Mouse (Mus musculus) neural tube, embryonic 14.5 days (tissue): ENCODE measurements at regions not wholly inside any gene's neighbourhood (a gene's known extent, or its start where the extent isn't known, plus 50 kb on each side); places are given as distances from the start of the nearest gene placed in this dataset.

Experiments
- ATAC-seq: fragments of 200-750 bp; cut with Nextera tagmentation; 2 replicates; pipeline ENCODE4 v1.8.0; 2017; ENCODE audit warnings: low read depth, mild to moderate bottlenecking, moderate TSS enrichment, moderate library complexity
- H3K27ac ChIP-seq: fragments of 300-500 bp; sonication (generic); 2 replicates; pipeline ENCODE4 v1.5.1; 2014; ENCODE audit warnings: low read depth, mild to moderate bottlenecking, control low read depth, low read length, moderate library complexity, mixed read lengths
- H3K27me3 ChIP-seq: fragments of 300-500 bp; sonication (generic); 2 replicates; pipeline ENCODE4 v1.6.1; 2014; ENCODE audit warnings: low read length; ENCODE audit not compliant: control insufficient read depth, insufficient read depth
- H3K36me3 ChIP-seq: fragments of 300-500 bp; sonication (generic); 2 replicates; pipeline ENCODE4 v1.6.1; 2014; ENCODE audit warnings: low read length, mixed read lengths; ENCODE audit not compliant: control insufficient read depth, insufficient read depth
- H3K4me1 ChIP-seq: fragments of 300-500 bp; sonication (generic); 2 replicates; pipeline ENCODE4 v1.6.1; 2014; ENCODE audit warnings: low read length; ENCODE audit not compliant: control insufficient read depth, insufficient read depth
- H3K4me2 ChIP-seq: fragments of 300-500 bp; sonication (generic); 2 replicates; pipeline ENCODE4 v1.6.1; 2014; ENCODE audit warnings: mild to moderate bottlenecking, low read depth, low read length, control low read depth
- H3K4me3 ChIP-seq: fragments of 300-500 bp; sonication (generic); 2 replicates; pipeline ENCODE4 v1.5.1; 2014; ENCODE audit warnings: low read depth, low read length, control low read depth, mixed read lengths
- H3K9ac ChIP-seq: fragments of 300-500 bp; sonication (generic); replicated peaks from 2 replicates; pipeline ENCODE4 v1.6.1; 2014; ENCODE audit warnings: low read depth, mild to moderate bottlenecking, control low read depth, low read length, mixed read lengths
- H3K9me3 ChIP-seq: fragments of 300-500 bp; sonication (generic); 2 replicates; pipeline ENCODE4 v1.6.1; 2016; ENCODE audit warnings: low read length; ENCODE audit not compliant: control insufficient read depth
- WGBS: fragments of 180-500 bp; shearing (Covaris S2); extraction: QIAGEN DNeasy Blood & Tissue Kit; methylation state at CpG from one replicate; pipeline ENCODE4 v1.1.7; 2014; 5-methylcytosine and 5-hydroxymethylcytosine counted together

DNA sequence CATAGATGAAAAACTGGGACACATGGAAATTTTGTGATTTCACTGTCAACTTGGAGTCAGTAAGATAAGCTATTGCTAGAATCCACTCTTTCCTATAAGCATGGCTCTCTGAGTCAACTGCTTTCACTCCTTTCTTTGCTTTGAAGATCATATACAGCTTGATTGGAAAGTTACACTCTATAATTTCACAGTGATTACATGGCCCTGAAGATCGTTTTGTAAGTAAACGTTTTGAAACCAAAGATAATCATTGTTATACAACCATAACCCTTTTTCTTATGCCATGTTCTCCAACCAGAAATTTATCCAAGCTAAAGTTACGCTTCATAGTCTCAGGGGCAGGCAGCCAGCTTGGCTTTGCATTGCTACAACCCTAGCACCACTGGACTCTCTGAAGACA lies 322.1 kb upstream of the N6amt1 start:
- 86% methylated on average over 3 of the region's 3 CpGs for WGBS
- H3K4me1 ChIP-seq, result no peaks in the 10 kb centered on the region
- no peak for ATAC-seq

DNA sequence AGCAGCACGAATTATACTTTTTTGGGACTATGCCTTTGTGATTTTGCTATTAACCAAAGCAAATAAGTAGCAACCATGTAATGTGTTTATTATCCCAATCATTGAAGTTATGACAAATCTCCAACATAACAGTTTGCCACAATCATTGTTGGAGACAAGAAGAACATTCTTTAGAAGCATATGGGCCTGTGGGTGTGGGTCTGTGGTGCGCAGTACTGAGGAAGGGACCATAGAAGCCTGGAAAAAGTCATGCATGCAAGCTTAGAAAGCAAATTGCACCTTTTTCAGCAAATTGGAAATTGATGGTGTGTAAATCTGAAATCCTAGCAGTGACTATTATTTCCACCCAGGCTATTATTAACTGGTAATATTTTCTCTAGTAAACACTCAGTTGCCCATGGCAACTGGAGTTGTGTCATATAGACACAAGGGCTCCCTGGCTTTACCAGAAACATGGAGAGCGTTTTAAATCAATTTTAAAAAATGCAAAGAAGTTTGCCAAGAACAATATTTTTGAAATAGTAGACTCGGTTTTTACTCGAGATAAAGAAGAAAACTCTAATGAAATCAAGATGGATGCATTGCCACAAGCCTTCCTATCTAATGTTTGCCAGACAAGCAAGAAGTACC lies 325.4 kb upstream of the N6amt1 start:
- Histone ChIP-seq H3K9me3 (no peaks in the 10 kb centered on the region), H3K9ac (no peak overlapping the region), H3K4me2 (no peak overlapping the region), H3K36me3 (no peaks in the 10 kb centered on the region), H3K4me1 (no peaks in the 10 kb centered on the region), H3K27me3 (no peaks in the 10 kb centered on the region), H3K27ac (no peak overlapping the region), H3K4me3 (no peak overlapping the region)
- WGBS, result 81% methylated on average over 5 of the region's 5 CpGs
- no peak for ATAC-seq

More for the DNA sequence above, 322.1 kb upstream of the N6amt1 start:
- H3K4me2 ChIP-seq, result no peak overlapping the region
- no peak overlapping the region for H3K27ac ChIP-seq
- no peaks in the 10 kb centered on the region for H3K9me3 ChIP-seq
- no peak overlapping the region for H3K4me3 ChIP-seq
- no peak overlapping the region for H3K9ac ChIP-seq
- no peaks in the 10 kb centered on the region for H3K36me3 ChIP-seq
- H3K27me3 ChIP-seq, result no peaks in the 10 kb centered on the region

DNA sequence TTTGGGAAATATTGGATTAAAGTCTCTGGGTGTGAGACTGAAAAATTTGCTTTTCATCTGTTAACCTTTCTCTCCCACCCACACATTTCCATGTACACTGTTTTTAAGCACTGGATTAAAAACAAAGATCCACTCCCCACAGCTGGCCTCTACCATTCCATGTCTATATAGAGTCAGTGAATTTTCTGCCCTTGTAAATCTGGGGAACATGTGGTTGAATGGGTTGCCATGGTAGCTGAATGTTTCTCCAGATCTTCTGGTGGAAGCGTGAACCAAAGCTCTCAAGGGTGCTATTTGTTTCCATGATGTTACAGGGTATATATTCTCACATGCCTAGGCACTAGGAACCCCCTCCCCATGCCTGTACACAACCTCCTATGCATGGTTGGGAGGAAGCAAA lies 326.4 kb upstream of the N6amt1 start:
- H3K4me2 ChIP-seq, result no peak overlapping the region
- WGBS, result 67% methylated on average over 1 of the region's 1 CpGs
- no peaks in the 10 kb centered on the region for H3K4me1 ChIP-seq
- H3K27ac ChIP-seq, result no peak overlapping the region
- no peaks in the 10 kb centered on the region for H3K27me3 ChIP-seq
- H3K36me3 ChIP-seq, result no peaks in the 10 kb centered on the region
- ATAC-seq, result no peak
- no peak overlapping the region for H3K4me3 ChIP-seq
- H3K9me3 ChIP-seq, result no peaks in the 10 kb centered on the region
- H3K9ac ChIP-seq, result no peak overlapping the region

DNA sequence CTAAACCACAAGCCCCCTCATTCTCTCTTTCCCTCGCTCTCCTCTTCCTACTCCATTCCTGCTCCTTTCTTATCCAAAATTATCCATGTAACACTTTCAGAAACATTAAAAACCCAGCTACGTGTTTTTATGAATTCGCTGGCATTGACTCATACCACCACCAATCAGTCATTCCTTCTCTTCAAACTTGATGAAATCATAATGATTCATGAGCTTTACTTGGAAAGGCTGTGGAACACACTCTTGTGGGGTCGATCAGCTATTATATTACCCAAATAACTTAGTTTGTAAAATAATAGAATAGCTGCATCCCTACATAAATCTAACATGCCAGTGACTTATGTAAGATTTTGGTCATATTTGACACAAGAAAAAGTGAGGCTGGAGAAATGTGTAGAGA lies 331.9 kb upstream of the N6amt1 start:
- Histone ChIP-seq H3K9ac (no peak overlapping the region), H3K27me3 (no peaks in the 10 kb centered on the region), H3K27ac (no peak overlapping the region), H3K9me3 (no peaks in the 10 kb centered on the region), H3K4me2 (no peak overlapping the region), H3K4me1 (no peaks in the 10 kb centered on the region), H3K4me3 (no peak overlapping the region), H3K36me3 (no peaks in the 10 kb centered on the region)
- WGBS, result 95% methylated on average over 4 of the region's 4 CpGs
- no peak for ATAC-seq

DNA sequence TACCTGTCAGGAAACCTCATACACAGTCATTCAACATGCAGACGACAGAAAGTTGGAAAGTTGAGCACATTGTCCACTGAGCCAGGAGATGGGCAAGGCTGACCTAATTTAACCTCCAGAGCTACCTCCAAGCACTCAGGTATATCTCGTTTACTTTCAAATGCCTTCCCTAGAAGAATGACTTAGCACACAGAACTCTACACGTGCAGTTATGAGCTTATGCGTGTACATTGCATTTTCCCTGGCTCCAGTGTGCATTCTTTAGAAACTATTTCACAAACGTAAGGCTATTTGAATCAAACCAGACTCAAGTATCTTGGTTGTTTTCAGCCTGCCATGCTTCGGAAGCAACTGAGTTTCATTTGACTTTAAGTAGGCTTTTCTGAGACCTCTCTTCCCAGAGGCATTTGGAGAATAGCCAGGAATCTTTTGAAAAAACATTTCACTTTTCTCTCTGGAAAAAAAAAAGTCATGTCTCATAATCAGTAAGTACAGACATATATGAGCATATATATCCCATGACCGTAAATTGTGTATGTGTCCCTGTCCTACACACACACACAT lies 336.8 kb upstream of the N6amt1 start:
- Histone ChIP-seq H3K4me3 (no peak overlapping the region), H3K4me1 (no peaks in the 10 kb centered on the region), H3K9me3 (no peaks in the 10 kb centered on the region), H3K4me2 (no peak overlapping the region), H3K9ac (no peak overlapping the region), H3K27ac (no peak overlapping the region), H3K36me3 (no peaks in the 10 kb centered on the region), H3K27me3 (no peaks in the 10 kb centered on the region)
- no peak for ATAC-seq
- WGBS, result 87% methylated on average over 7 of the region's 7 CpGs

DNA sequence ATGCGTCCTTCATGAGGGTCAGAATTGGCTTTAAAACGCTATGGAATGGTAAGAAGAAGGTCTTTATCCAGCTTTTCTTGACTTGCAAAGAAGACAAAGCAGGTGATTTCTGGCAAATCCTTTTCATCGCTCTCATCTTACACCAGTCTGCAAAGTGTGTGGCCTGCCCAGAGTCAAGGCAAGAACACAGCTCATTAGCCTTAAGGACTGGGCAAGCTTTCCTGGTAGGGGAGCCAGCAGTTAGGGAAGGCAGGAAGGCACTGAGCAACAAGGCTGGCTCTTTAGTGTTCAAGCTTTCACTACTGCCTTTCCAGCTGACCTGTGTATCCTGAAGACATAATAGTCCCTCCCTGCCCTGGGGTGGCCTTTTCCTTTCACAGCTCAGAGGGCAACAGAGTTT lies 352.4 kb upstream of the N6amt1 start:
- Histone ChIP-seq H3K9me3 (no peaks in the 10 kb centered on the region), H3K27ac (no peak overlapping the region), H3K4me2 (no peak overlapping the region), H3K4me3 (no peak overlapping the region), H3K9ac (no peak overlapping the region), H3K4me1 (no peaks in the 10 kb centered on the region), H3K36me3 (no peaks in the 10 kb centered on the region), H3K27me3 (no peaks in the 10 kb centered on the region)
- WGBS, result 73% methylated on average over 3 of the region's 3 CpGs
- peak; percentile 42; the same call in 1 of the 2 replicates for ATAC-seq

DNA sequence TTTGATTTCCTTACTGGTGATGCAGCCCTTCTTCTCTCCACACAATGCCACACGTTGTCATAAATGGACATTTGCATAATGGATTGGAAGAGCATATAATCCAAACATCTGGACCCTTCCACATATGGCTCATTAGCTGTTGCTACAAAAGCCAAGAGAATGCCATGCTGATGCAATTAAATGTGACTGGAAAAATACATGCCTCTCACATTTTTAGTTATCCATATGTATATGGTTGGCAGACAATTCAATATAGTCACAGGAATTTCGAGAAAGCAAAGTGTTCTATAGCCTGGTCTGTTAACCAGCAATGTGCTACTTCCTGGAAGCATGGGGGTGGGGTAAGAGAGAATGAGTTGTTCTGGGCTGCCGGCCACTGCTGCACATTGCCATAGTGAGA lies 352.9 kb upstream of the N6amt1 start:
- no peak overlapping the region for H3K4me2 ChIP-seq
- H3K4me1 ChIP-seq, result no peaks in the 10 kb centered on the region
- ATAC-seq, result peak; percentile 92
- no peak overlapping the region for H3K9ac ChIP-seq
- no peak overlapping the region for H3K27ac ChIP-seq
- H3K9me3 ChIP-seq, result no peaks in the 10 kb centered on the region
- H3K4me3 ChIP-seq, result no peak overlapping the region
- WGBS, result 41% methylated on average over 3 of the region's 3 CpGs
- no peaks in the 10 kb centered on the region for H3K36me3 ChIP-seq
- no peaks in the 10 kb centered on the region for H3K27me3 ChIP-seq

DNA sequence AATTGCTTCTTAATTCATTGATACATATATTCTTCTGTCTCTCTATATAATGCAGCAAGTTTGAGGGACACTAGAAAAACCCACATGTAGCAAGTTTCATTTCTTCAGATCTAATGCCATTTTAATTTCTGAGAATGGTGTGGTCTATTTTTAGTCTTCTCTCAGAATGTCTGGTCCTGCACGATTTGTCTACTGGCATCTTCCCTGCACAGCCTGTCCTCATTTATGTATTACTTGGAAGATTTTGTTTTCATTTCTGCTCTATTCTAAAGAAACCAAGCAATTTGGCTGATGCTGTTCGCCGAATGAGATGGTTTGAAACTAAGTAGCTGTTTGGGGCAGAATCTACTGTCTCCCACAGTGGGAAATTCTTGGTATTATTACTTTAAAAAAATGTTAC lies 382.3 kb upstream of the N6amt1 start:
- Histone ChIP-seq H3K4me3 (no peak overlapping the region), H3K27ac (no peak overlapping the region), H3K9ac (no peak overlapping the region), H3K36me3 (no peaks in the 10 kb centered on the region), H3K9me3 (no peaks in the 10 kb centered on the region), H3K27me3 (no peaks in the 10 kb centered on the region), H3K4me2 (no peak overlapping the region), H3K4me1 (no peaks in the 10 kb centered on the region)
- WGBS, result 87% methylated on average over 3 of the region's 3 CpGs
- ATAC-seq, result no peak

DNA sequence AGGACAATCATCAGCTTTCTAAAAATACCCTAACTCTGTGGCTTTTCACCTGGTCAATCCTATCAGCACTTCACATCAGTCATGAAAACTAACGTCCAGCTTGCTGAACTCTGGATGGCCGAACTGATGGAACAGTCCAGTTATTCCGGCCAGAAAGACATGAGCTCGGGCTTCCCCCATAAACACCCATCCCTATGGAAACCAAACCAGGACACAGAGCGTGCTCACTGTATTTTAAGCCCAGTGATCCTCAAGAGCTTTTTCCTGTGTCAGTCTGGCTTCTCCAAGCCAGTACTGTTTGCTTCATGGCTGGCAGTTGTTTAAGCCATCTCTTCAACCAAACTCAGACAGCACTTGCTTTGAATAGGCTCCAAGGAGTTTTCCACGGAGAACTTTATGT lies 404.3 kb upstream of the N6amt1 start:
- H3K27ac ChIP-seq, result no peak overlapping the region

More for the DNA sequence above, 404.3 kb upstream of the N6amt1 start:
- WGBS, result 87% methylated on average over 6 of the region's 6 CpGs
- Histone ChIP-seq H3K9me3 (no peaks in the 10 kb centered on the region), H3K4me2 (no peak overlapping the region), H3K4me1 (no peaks in the 10 kb centered on the region), H3K4me3 (no peak overlapping the region), H3K27me3 (no peaks in the 10 kb centered on the region), H3K36me3 (no peaks in the 10 kb centered on the region), H3K9ac (no peak overlapping the region)
- ATAC-seq, result no peak
